Mouse (Mus musculus) frontal cortex, postnatal 10 days (tissue): ENCODE measurements at regions not wholly inside any gene's neighbourhood (a gene's known extent, or its start where the extent isn't known, plus 50 kb on each side); places are given as distances from the start of the nearest gene placed in this dataset.
A peak's percentile ranks its signal among the peaks of the same experiment; 100 is the strongest.

Experiments
- DNase-seq, 2 experiments: peaks; one replicate each; pipeline ENCODE4 v3.0.0; 2022; ENCODE audit warnings: low spot score in 2 of 2, mixed read lengths in 1 of 2

DNA sequence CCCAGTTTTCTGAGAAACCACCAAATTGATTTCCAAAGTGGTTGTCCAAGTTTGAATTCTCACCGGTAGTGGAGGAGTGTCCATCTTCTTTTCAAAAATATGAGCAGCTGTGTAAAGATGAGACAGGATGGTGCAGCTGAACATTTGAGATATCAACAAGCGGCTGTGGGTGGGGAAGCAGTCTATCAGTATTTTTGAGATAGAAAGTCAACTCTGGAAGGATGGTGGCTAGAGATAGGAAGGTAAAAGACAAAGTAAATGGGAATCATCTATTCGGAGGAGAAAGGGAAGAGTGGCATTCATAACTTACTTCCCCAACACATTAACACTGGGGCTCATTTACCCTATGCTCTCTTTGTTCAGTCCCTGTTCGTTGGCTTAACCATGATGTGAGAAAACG lies 146.9 kb upstream of the Gmnc start:
- DNase-seq, result no peak

DNA sequence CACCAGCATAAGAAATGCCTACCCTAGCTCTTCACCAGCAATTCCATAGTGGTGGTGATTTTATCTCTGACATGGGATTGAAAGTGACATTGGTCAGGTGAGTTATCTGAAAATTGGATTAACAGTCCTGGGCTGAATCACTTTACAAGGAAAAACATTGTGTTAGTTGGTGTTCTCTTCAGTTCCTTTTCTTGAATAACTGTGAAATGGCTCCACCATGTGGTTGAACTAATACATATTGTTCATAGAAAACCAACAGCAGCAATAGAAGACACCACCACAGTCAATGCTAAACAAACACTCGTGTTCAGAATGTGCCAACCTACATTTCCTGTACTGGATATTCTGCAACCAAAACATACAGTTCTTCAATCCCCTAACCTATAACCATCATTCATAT lies 147.5 kb upstream of the Gmnc start:
- DNase-seq, result no peak

- DNase-seq, result peak; percentile 6 to 31
Measured at GRCm38 (mm10) chr16:27140037-27140436, 148.6 kb upstream of the Gmnc start.

GRCm38 (mm10) chr16:27155805-27156204 lies 151.5 kb upstream of the Ostn start:
- DNase-seq, result no peak

- DNase-seq, result no peak
Measured at GRCm38 (mm10) chr16:27195650-27196049, 111.6 kb upstream of the Ostn start.
